Mouse (Mus musculus): ENCODE results near the gene Tmem200a. TPM values are rescaled to one million over a fixed set of nuclear protein-coding genes. Genes with fewer than 3 reads are reported as not detected.

The Tmem200a gene
- total RNA-seq (2021) = 10 to 100 TPM; 13.5 to 18.4 TPM
- long read RNA-seq, experiment 1, full-length matches to known transcripts = 6 of 11 reads
- long read RNA-seq, experiment 1, partial matches to known transcripts = 1 of 11 reads
- long read RNA-seq, experiment 1, other reads (novel, unspliced or antisense) = 4 of 11 reads
- long read RNA-seq, experiment 2, full-length matches to known transcripts = 6 of 8 reads
- long read RNA-seq, experiment 2, partial matches to known transcripts = 0 of 8 reads
- long read RNA-seq, experiment 2, other reads (novel, unspliced or antisense) = 2 of 8 reads

GRCm38 (mm10) chr10:26078521-26079142 lies at the start of gene Tmem200a:
Gene Tmem200a, minus strand, starts transcription at chr10:26079052.
- DNase-seq = peak; percentile 76

DNA sequence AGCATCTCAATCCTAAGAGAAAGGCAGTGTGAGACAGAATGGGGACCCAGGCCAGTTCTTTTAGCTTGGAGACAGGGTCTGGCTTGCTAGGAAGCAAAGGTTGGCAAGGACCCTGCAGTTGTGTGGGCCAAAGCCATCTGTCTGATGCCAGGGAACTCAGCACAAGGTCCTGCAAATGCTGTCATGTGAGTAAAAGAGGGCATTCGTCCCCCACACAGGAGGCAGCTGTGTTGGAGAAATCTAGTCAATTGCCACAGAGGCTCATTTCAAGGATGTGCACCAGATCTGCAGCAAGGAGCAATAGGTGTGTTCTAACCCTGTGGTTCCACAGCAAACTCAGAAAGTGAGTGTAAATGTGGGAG lies 41.0 kb upstream of the Tmem200a start:
- DNase-seq = no peak

- DNase-seq = no peak
These were observed 40.4 kb upstream of the Tmem200a start for GRCm38 (mm10) chr10:26119067-26119821.

- DNase-seq = no peak
These were observed 35.6 kb upstream of the Tmem200a start for GRCm38 (mm10) chr10:26114409-26114808.

DNA sequence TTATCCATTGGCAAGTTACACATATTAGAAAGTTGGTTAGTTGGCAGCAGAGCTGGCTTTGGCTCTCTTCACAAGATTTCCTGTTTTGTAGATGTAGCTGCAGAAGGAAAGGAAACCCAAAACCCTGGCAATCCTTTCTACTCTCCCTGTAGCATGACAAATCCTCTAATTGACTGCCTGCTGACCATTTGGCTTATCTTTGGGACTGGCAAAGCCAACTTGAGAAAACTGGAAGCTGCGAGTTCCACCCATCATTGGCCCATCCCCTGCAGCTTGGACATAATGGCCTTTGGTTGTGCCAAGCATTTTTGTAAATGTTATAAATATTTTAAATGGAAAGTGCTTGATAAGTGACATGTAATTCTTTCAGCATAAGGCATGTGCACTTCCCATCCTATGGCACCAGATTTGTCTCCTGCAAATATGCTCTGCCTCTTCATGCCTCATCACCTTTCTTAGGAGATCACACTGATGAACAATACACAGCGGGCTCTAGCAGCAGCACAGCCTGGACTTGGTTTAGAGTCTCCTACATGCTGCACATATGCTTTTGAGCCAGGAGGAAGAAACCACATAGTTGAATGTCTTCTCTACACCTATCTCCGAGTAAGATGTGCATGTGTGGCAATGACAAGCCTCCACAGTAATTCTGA lies 24.6 kb upstream of the Tmem200a start:
- no peak for DNase-seq

- DNase-seq = peak; percentile 25
These were observed 3.2 kb upstream of the Tmem200a start for GRCm38 (mm10) chr10:26082081-26082480.

GRCm38 (mm10) chr10:26079678-26080077 lies 826 bp upstream of the Tmem200a start:
- DNase-seq = no peak

- DNase-seq = peak; percentile 48
These were observed 976 bp downstream of the Tmem200a start, which contains the start of gene Gm9767 for GRCm38 (mm10) chr10:26077671-26078481. Gene Gm9767, plus strand, starts transcription at chr10:26078255.

DNA sequence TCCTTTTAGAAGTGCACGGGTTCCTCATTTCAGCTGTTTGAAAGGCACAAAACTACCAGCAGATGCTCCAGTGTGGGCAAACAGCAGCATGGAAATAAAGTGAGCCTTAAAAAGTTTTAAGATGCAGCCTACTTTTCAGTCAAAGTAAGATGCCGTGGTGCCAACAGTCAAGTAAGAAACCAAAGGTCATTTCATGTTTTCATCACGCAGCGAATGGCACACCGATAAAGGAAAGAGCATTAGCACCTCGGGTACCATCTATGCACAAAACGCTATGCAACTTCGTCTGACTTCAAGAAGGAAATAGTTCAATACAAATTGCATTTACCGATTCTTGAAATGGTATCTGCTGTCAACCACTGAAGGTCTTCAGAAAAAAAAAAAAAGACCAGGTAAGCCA lies 1.9 kb downstream of the Tmem200a start:
- DNase-seq = no peak

- DNase-seq = no peak
These were observed 6.9 kb downstream of the Tmem200a start for GRCm38 (mm10) chr10:26071986-26072385.

DNA sequence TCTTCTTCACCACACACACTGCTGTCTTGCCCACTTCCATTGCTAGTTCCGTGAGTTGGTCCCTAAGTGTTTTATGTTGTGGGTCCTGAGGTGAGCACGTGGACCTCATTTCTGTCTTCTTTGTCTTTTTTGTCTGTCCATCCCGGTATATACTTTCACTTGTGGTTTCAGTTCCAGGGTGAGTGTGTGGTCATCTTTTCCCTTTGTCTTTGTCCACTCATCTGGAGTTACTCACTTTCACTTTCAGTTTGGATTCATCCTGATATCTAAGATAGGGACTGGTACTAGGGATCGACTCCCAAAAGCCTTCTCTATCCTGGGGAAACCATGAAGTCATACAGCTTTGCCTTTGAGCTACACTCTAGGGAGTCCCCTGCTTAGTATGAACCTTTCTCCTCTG lies 15.8 kb downstream of the Tmem200a start:
- DNase-seq = no peak

DNA sequence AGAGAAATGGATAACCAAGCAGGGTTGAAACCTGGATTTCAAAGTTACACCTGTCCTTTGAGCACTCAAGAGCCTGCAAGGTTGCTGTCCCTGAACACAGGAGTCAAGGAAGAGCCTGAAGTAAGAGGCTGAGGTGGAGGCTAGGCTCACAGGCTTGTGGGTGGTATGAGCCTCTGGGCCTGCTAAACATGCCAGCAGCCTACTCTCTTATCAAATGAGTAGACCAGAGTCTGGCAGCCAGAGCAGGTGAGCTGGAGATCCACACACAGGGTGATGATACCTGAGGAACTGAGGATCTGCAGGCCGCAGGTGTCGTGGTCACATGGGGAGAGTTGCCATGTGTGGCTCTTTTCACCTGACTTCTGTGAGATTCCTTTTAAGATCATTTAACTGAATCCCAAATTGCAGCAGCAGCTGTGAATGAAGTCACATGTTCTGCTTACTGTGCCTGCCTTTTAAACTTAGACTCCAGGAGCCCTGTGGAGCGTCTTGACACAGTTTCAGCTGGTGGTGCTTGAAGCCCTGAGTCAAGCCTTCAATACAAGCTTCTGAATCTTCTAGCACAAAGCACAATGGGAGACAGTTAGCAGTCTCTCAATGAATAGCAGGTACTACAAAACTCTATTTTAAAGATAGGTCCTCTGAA lies 19.1 kb downstream of the Tmem200a start:
- DNase-seq = no peak

DNA sequence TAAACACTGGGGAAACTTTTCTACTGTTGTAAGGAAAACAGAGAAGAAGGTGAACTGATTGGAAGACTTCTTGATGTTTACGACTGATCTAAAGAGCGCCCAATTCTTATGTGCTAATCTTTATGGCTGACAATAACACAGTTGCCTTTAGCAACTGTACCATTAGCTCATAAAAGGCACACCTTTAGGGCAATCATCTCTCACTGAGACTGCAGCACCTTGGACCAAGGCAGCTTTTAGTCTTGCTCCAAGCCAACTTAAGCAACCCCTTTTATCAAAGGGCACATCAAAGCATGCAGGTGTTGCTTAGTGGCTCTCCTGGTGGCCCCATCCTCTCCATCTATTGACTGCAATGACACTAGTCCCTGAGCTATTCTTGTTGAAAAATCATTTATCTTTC lies 27.7 kb downstream of the Tmem200a start:
- DNase-seq = no peak

DNA sequence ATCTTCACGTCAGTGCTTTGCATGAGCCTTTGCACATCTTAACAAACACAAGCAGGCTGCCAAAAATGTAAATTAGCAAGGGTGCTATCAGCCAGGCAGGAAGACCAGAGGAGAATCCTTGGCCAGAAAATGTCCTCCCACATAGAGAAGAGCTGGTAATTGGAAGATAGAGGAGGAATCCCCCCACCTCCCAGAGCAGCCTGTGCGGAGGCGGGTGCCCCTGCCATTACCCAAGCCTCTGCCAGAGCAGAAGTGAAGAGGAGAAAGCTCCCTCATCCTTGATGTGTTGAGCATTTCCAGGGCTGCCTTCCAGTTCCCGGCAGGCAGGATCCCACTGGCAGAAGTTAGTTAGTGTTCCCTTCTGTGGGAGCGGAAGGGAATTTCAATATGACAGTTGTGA lies 43.9 kb downstream of the Tmem200a start:
- no peak for DNase-seq

GRCm38 (mm10) chr10:26018740-26019139 lies 60.1 kb downstream of the Tmem200a start:
- no peak for DNase-seq

GRCm38 (mm10) chr10:26014298-26014697 lies 64.6 kb downstream of the Tmem200a start:
- DNase-seq = no peak

GRCm38 (mm10) chr10:26008948-26009347 lies 69.9 kb downstream of the Tmem200a start:
- no peak for DNase-seq

GRCm38 (mm10) chr10:26005471-26005870 lies 73.4 kb downstream of the Tmem200a start:
- DNase-seq = no peak

DNA sequence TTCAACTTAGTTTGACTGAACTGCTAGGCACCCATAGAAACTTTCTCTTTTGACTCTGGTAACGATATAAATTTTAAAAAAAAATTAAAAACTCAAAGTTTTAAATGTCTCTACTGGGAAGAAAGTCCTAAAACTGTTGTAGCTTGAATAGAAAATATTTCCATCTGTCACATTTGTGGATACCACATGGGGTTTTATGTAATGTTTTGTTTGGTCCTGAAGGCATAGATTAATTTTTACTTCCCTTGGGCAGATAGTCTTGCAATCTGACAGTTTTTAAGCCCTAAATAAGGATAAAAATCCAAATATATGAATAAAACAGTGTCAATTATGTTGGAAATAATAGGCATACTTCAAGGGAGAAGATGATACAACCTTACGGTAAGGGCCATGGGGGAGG lies 78.0 kb downstream of the Tmem200a start:
- DNase-seq = no peak

DNA sequence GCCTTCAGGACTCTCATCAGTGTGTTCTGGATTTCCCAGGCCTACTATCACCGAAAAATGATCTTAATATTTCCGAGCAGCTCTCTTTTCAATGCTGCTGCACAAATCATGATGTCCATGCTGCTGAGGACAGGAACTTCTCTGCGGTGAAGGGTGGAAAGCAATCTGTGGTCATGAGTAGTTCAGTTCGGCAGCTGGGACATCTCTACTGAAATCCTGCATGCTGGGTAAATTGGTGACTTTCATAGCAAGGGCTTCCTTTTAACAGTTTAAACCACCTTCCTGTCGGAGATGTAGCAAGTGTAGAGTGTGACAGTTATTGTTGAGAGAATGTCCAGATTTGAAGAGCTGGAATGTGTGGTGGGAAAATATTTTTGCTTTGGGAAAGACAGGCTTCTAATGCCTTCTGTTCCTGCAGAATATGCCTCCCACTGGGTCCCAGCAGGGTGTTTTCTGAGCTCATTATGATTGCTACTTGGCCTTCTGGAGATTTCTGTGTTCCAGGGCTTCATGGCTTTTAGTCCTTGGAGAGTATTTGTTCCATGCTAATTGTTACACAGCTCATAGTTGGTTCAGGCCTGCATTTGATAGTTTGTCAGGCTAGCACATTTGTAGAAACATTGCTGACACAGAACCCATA lies 79.4 kb downstream of the Tmem200a start:
- no peak for DNase-seq

DNA sequence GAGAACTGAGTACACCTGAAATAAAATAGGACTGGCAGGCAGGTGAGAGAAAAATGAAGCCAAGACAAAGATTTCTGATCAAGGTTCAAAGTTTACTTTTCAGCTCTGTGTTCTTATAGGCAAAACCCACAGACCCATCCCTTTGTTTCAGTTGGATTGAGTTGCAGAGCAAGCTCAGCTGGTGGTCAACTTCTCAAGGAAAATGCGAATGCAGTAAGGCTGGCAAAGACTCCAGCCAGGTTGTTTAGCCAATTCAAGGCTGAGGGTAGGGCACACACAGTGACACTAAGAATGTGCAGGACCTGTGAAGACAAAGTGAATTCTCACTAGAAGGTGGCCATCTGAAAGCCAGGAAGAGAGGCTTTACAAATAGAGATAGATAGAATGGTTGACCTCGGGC lies 94.8 kb downstream of the Tmem200a start:
- no peak for DNase-seq

Data from adrenal gland, postnatal 10 days (tissue).